8 mouse cellular contexts compared by ENCODE assay signal in genomic region chr14:118131472-118131871, GRCm38 (mm10). TPM values are rescaled to one million over a fixed set of nuclear protein-coding genes. Genes with fewer than 3 reads are reported as not detected.
DNase-seq lines count a peak whose midpoint lies in the region; ATAC-seq lines count a peak whose summit lies in the region.

No protein-coding gene starts in this region.

- peak overlapping the region; percentile 84 for H3K4me3 ChIP-seq in kidney, embryonic 14.5 days (ENCODE audit: low read length)
- peak overlapping the region; percentile 78 for H3K4me3 ChIP-seq in embryonic facial prominence, embryonic 10.5 days
- H3K4me3 ChIP-seq in hindbrain, embryonic 15.5 days, result peak overlapping the region; percentile 66
- peak overlapping the region; percentile 74 for H3K4me3 ChIP-seq in midbrain, embryonic 13.5 days (replicated peaks)

- 80% methylated on average over 7 of the region's 7 CpGs for WGBS in kidney, embryonic 14.5 days
- WGBS in embryonic facial prominence, embryonic 10.5 days, result 83% methylated on average over 7 of the region's 7 CpGs
- 80% methylated on average over 7 of the region's 7 CpGs for WGBS in hindbrain, embryonic 15.5 days
- 84% methylated on average over 7 of the region's 7 CpGs for WGBS in midbrain, embryonic 13.5 days

- peak overlapping the region; percentile 75 for H3K4me2 ChIP-seq in kidney, embryonic 14.5 days (replicated peaks; ENCODE audit: low read depth, low read length)
- peak overlapping the region; percentile 75 for H3K4me2 ChIP-seq in hindbrain, embryonic 15.5 days
- peak overlapping the region; percentile 78 for H3K4me2 ChIP-seq in midbrain, embryonic 13.5 days (replicated peaks)

- peak overlapping the region; percentile 85; the same call in 1 of the 2 replicates for H3K9ac ChIP-seq in kidney, embryonic 14.5 days (ENCODE audit: low read depth, low read length)
- peak overlapping the region; percentile 70; the same call in 1 of the 2 replicates for H3K9ac ChIP-seq in hindbrain, embryonic 15.5 days
- H3K9ac ChIP-seq in midbrain, embryonic 13.5 days (replicated peaks), result peak overlapping the region; percentile 83

- DNase-seq in kidney, postnatal 10 days, result no peak
- DNase-seq in embryonic facial prominence, embryonic 10.5 days (ENCODE audit: low spot score), result no peak
- no peak for DNase-seq in embryo, embryonic 10.5 days (ENCODE audit: low spot score)
- DNase-seq in urinary bladder, postnatal 4 days (ENCODE audit: low spot score in 2 of 2), result no peak
- no peak for DNase-seq in left cerebral cortex, adult 8-10 months (ENCODE audit: low spot score in 2 of 2)

- no peak overlapping the region for H3K27ac ChIP-seq in kidney, embryonic 14.5 days (ENCODE audit: low read depth, low read length)
- no peak overlapping the region for H3K27ac ChIP-seq in embryonic facial prominence, embryonic 10.5 days (replicated peaks)
- H3K27ac ChIP-seq in hindbrain, embryonic 15.5 days (replicated peaks), result no peak overlapping the region
- H3K27ac ChIP-seq in midbrain, embryonic 13.5 days, result no peak overlapping the region

- ATAC-seq in kidney, embryonic 14.5 days (ENCODE audit: low FRiP score, low TSS enrichment), result no peak
- ATAC-seq in hindbrain, embryonic 15.5 days (ENCODE audit: low FRiP score, low read depth), result no peak
- no peak for ATAC-seq in midbrain, embryonic 13.5 days

- H3K36me3 ChIP-seq in kidney, embryonic 14.5 days (ENCODE audit: control insufficient read depth, insufficient read depth, low read length), result peaks cover 23% of the 10 kb centered on the region; the same call in 1 of the 2 replicates
- H3K36me3 ChIP-seq in embryonic facial prominence, embryonic 10.5 days (replicated peaks), result peaks cover 36% of the 10 kb centered on the region
- peaks cover 18% of the 10 kb centered on the region for H3K36me3 ChIP-seq in hindbrain, embryonic 15.5 days
- H3K36me3 ChIP-seq in midbrain, embryonic 13.5 days, result peaks cover 28% of the 10 kb centered on the region

- peaks cover 3% of the 10 kb centered on the region; the same call in 1 of the 2 replicates for H3K9me3 ChIP-seq in kidney, embryonic 14.5 days (ENCODE audit: control insufficient read depth, low read length)
- no peaks in the 10 kb centered on the region for H3K9me3 ChIP-seq in embryonic facial prominence, embryonic 10.5 days
- H3K9me3 ChIP-seq in hindbrain, embryonic 15.5 days, result no peaks in the 10 kb centered on the region
- no peaks in the 10 kb centered on the region for H3K9me3 ChIP-seq in midbrain, embryonic 13.5 days

- H3K27me3 ChIP-seq in kidney, embryonic 14.5 days (ENCODE audit: control insufficient read depth, insufficient read depth, low read length), result peaks cover 4% of the 10 kb centered on the region; the same call in 1 of the 2 replicates
- H3K27me3 ChIP-seq in embryonic facial prominence, embryonic 10.5 days (replicated peaks; ENCODE audit: low read depth, poor library complexity, severe bottlenecking), result peaks cover 4% of the 10 kb centered on the region
- no peaks in the 10 kb centered on the region for H3K27me3 ChIP-seq in hindbrain, embryonic 15.5 days
- H3K27me3 ChIP-seq in midbrain, embryonic 13.5 days, result peaks cover 7% of the 10 kb centered on the region; the same call in 1 of the 2 replicates

- peaks cover 11% of the 10 kb centered on the region for H3K4me1 ChIP-seq in kidney, embryonic 14.5 days (ENCODE audit: control insufficient read depth, insufficient read depth, low read length)
- H3K4me1 ChIP-seq in embryonic facial prominence, embryonic 10.5 days, result peaks cover 28% of the 10 kb centered on the region
- H3K4me1 ChIP-seq in hindbrain, embryonic 15.5 days (replicated peaks), result peaks cover 21% of the 10 kb centered on the region
- H3K4me1 ChIP-seq in midbrain, embryonic 13.5 days (replicated peaks), result peaks cover 27% of the 10 kb centered on the region

RNA-seq across cellular contexts. Expression of gene Tgds, which starts 1.1 kb away (rescaled TPM):
- 33.0 and 35.3 TPM in 2 replicates for polyA plus RNA-seq in kidney, embryonic 14.5 days (2014; fragmentation: Nextera tagmentation; extraction: Ambion mirVana)
- 32.3 and 32.8 TPM in 2 replicates for polyA plus RNA-seq in embryonic facial prominence, embryonic 10.5 days (2016; fragmentation: Nextera tagmentation; extraction: Ambion mirVana)
- 15.1 and 17.2 TPM in 2 replicates for polyA plus RNA-seq in hindbrain, embryonic 15.5 days (2015; fragmentation: Nextera tagmentation; extraction: Ambion mirVana)
- 20.8 and 21.0 TPM in 2 replicates for polyA plus RNA-seq in midbrain, embryonic 13.5 days (2015; fragmentation: Nextera tagmentation; extraction: Ambion mirVana)
- total RNA-seq in left cerebral cortex, adult 8-10 months (2022), result 10 to 100 TPM in 1 of 4 experiments, 1 to 10 TPM in 3; 5.4 to 11.0 (median 7.5) TPM

RNA-seq across cellular contexts. Expression of gene Gpr180, which starts 5.5 kb away (rescaled TPM):
- polyA plus RNA-seq in kidney, embryonic 14.5 days (2014; fragmentation: Nextera tagmentation; extraction: Ambion mirVana), result 41.3 and 55.5 TPM in 2 replicates
- polyA plus RNA-seq in embryonic facial prominence, embryonic 10.5 days (2016; fragmentation: Nextera tagmentation; extraction: Ambion mirVana), result 40.9 and 44.6 TPM in 2 replicates
- 45.6 and 47.5 TPM in 2 replicates for polyA plus RNA-seq in hindbrain, embryonic 15.5 days (2015; fragmentation: Nextera tagmentation; extraction: Ambion mirVana)
- polyA plus RNA-seq in midbrain, embryonic 13.5 days (2015; fragmentation: Nextera tagmentation; extraction: Ambion mirVana), result 33.4 and 34.6 TPM in 2 replicates
- total RNA-seq in left cerebral cortex, adult 8-10 months (2022), result 10 to 100 TPM; 26.0 to 30.7 (median 27.3) TPM
